Mouse (Mus musculus) brown adipose tissue, adult 24 weeks (tissue): ENCODE measurements around the gene Mtor. TPM values are rescaled to one million over a fixed set of nuclear protein-coding genes. Genes with fewer than 3 reads are reported as not detected.

Experiments used
- H3K27ac ChIP-seq: fragments of 200-500 bp; replicated peaks from 2 replicates; pipeline ENCODE4 v1.5.1; 2012; ENCODE audit warnings: low read depth, mild to moderate bottlenecking, low read length
- H3K4me1 ChIP-seq: fragments of 200-500 bp; 2 replicates; pipeline ENCODE4 v1.6.1; 2012; ENCODE audit warnings: low read length, mixed read lengths; ENCODE audit not compliant: control insufficient read depth, insufficient read depth, insufficient read length
- H3K4me3 ChIP-seq: fragments of 200-500 bp; 2 replicates; pipeline ENCODE4 v1.5.1; 2012; ENCODE audit warnings: low read depth, mild to moderate bottlenecking, low read length, moderate library complexity; ENCODE audit not compliant: insufficient read depth
- polyA plus RNA-seq: library from polyadenylated mRNA; stranded (reverse); fragments of >200 nt; gene quantifications from 2 replicates; pipeline ENCODE4 v1.2.4, GENCODE M21; 2012; ENCODE audit not compliant: missing spikeins, insufficient read depth, insufficient read length

Gene Mtor
- polyA plus RNA-seq, 1 experiment: 55.2 TPM

DNA sequence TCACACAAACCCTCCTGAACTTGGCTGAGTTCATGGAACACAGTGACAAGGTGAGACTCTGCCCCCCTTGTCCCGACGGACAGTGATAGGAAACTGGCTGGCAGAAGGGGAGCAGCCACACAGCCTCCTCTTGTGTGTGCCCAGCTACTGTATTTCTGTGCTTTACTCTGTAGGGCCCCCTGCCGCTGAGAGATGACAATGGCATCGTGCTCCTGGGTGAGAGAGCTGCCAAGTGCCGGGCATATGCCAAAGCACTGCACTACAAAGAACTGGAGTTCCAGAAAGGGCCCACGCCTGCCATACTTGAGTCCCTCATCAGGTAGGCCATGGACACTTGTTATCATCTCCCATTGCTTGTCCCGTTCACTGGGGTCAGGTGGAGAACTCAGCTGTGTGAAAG lies 43.0 kb downstream of the Mtor start:
- no peak overlapping the region for H3K27ac ChIP-seq
- H3K4me1 ChIP-seq: no peaks in the 10 kb centered on the region
- H3K4me3 ChIP-seq: no peak overlapping the region

DNA sequence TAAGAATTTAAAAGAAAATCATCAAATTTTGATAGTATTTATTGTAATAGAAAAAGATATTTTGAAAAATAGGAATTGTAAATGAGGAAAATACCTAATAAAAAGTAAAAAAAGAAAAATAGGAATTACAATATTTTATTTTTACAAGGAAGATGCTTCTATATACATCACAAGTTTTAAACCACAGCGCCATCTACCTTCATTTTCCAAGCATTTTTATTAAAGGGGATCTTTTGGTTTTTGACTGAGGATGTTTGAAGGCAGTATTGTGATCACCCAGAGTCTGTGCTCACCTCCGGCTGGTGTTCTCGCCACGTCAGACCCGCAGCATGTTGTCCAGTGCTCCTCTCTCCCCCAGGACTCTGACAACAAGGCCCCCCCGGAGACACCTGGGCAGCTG lies 46.7 kb downstream of the Mtor start:
- H3K4me3 ChIP-seq: no peak overlapping the region
- H3K4me1 ChIP-seq: no peaks in the 10 kb centered on the region
- H3K27ac ChIP-seq: no peak overlapping the region

DNA sequence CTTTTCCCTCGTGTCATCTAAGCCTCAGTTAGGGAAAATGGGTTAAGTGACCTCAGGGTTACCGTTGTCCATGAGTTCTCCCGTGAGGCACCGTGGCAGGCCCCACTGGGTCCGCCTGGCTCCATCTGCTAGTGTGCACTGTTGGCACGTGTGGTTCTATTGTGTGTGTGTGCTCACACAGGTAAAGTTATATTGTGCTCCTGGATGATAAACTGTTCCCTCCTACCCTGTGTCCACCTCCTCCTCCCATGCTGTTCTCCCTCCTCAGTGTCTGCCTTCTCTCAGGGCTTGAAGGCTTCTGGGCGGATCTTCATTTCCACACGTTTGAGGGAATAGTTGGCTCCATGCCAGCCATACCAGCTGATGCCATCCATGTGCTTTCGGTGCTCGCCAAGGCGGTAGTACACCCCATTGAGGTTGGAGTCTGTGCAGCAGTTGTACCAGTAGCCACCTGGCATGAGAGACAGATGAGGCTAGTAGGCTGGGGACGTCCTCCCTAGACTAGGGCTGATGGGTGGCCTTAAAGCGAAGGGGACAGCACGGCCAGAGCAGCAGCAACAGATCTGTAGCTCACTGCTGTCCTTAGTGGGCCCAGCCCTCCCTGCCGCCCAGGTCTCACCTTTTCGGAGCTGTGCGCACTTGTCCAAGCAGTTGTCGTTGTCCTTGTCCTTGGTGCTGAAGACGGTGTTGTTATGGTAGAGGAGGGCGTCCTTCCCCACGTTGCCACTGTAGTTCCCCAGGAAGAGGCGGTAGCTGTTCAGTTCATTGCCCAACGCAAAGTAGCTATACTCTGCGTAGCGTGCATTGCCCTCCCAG lies 47.7 kb downstream of the Mtor start:
- no peak overlapping the region for H3K4me3 ChIP-seq
- H3K27ac ChIP-seq: no peak overlapping the region

DNA sequence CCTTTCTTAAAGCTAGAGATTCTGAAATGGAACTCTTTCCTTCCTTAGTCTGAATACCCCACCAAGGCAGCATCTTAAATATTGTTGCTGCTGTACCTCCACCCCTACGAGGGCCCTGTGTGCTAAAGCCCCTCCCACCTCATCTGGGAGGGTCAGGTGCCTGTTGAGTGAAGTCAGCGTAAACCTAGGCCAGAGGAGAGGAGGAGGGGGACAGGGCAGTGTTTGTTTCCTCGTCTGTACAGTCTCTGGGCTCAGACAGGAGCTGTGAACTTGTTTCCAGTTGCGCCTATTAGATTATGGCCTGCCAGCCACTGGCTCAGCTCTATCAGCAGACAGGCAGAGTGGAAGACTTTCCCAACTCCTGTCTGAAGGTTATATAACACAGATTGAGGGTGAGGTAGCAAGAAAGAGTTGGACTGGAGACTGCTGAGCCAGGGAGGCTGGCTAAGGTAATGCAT lies 52.0 kb downstream of the Mtor start, which contains the start of gene Angptl7:
Angptl7 (minus strand) TSS at position 51 of the 458 bp plus-strand sequence.
- Histone ChIP-seq H3K27ac (no peak within 1 kb of the TSS), H3K4me3 (no peak within 1 kb of the TSS)

More for the DNA sequence above, 47.7 kb downstream of the Mtor start:
- no peaks in the 10 kb centered on the region for H3K4me1 ChIP-seq

DNA sequence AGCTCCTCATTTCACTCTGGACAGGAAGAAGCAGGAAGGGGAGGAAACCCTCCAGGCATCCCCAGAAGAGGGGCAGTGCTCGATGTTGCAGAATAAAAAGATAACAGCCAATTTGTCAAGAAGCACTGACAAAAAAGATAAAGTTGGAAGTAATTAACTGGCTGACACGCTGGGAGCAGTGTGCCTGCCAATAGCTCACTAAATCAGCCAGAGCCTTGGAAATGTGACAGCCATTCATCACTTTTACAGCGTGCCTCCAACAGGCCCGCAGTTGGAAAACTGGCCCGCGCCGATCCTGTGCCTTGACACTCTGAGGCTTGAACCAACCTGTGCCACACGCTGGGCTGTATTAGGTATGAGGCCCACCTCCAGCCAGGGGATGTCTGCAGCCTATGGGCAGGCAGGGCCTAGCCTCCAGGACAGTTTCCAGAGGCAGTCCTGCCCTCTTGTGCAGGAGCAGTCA lies 56.1 kb downstream of the Mtor start:
- H3K27ac ChIP-seq: no peak overlapping the region

More for the DNA sequence above, 52.0 kb downstream of the Mtor start, which contains the start of gene Angptl7:
- 0 out of 2 replicates have a peak, but pooled peaks cover 2% of the 10 kb centered on the region for H3K4me1 ChIP-seq

DNA sequence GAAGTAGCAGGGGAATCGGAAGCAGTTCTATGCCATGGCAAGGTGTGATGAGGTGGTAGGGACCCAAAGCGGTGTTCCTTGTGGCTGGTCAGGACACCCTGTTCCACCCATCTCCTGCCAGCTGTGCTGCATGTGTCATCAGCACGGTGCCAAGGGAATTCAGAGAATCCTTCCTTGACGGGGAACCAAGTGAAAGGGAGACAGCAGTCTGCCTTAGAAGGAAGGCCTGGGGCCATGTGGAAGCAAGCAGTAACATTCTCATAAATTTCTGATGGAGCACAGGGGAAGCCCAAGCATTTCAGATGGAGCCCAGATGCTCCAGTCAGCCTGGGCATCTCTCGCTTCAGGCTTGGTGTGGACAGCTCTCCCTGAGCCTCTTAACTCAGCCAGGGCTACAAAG lies 59.2 kb downstream of the Mtor start:
- H3K4me3 ChIP-seq: no peak overlapping the region
- H3K27ac ChIP-seq: no peak overlapping the region
- H3K4me1 ChIP-seq: peaks cover 6% of the 10 kb centered on the region; the same call in 1 of the 2 replicates

More for the DNA sequence above, 56.1 kb downstream of the Mtor start:
- no peak overlapping the region for H3K4me3 ChIP-seq
- 0 out of 2 replicates have a peak, but pooled peaks cover 2% of the 10 kb centered on the region for H3K4me1 ChIP-seq

DNA sequence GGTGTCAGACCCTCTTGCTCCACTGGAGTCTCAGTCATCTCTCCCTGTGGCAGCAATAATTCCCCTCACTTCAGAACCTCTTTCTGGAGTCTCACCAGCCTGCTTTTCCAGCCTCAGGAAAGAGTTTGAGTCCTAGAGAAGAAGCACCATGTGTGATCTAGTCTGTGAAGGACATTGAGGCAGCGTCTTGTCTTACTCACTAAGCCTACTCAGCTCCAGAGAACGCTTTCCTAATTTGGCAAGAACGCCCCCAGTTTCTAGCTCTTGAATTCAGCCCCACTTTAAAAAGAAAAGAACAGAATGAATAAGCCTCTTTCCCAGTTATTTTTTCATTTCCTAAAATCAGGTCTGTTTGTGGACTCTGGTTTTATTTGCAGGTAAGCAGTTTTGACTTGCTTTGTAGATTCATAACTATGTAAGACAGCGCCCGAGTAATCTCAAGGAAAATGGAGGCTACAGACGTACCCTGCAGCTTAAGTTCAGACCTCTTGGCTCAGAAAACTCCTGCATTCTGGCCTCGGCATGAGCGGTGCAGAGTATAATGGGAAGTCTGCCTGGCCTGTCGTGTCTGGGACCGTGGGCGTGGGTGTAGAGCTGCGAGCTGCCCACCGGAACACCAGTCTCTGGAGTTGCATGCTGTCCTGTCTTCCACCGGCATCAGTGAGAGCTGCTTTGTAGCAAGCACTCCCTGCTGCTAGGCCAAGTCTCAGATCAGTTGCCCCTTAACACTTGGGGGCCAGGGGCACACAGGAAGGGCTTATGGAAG lies 59.9 kb downstream of the Mtor start:
- H3K4me1 ChIP-seq: peaks cover 6% of the 10 kb centered on the region; the same call in 1 of the 2 replicates
- no peak overlapping the region for H3K27ac ChIP-seq
- H3K4me3 ChIP-seq: no peak overlapping the region

DNA sequence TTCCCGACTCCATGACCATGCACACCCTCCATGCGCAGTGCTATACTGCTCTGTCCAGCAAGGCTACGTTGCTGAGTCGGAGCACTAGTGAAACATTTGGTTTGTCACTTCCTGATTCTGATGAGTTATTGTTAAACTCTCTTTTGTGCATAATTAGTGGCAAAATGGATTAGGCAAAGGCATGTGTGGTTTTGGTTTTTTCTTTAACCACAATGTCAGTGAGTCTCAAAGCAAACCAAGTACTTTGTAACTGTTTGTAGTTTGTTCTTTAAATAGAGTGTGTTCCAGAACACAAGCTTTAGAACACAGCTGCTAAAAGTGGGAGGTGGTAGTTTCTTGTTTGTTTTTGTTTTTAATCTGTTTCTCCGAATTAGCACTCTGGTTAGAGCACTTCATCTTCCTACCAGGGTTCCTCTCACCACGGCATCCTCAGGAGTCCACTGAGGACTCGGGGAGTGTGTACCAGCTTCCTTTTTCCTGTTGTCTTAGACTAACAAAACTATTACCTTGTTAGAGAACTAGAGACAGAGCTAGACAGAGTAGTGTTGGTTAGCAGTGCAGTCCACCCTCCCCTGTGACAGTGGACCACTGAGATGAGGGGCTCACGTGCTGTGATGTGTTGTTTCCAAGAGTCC lies 61.2 kb downstream of the Mtor start:
- Histone ChIP-seq H3K4me1 (peaks cover 4% of the 10 kb centered on the region; the same call in 1 of the 2 replicates), H3K27ac (0 out of 2 replicates have a peak overlapping the region, but pooled peaks have one; percentile 16), H3K4me3 (no peak overlapping the region)

DNA sequence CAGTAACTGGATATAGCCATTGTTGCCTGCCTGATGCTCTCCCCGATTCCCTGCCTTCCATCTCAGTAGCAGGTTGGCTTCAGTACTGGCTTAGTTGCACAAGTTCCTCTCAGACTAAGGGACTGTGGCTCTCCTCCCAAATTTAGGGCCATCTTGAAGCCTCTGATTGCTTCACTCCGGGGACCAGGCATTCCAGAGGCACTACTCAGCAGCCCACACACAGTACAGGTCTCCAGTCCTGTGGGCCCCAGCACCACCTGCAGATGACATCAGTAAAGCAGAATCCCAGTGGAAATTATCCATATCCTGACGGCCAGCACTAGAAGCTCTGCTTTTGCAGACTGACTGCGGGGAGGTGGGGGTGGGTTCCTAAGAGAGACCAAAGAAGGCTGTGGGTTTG lies 62.3 kb downstream of the Mtor start:
- Histone ChIP-seq H3K27ac (0 out of 2 replicates have a peak overlapping the region, but pooled peaks have one; percentile 5), H3K4me3 (no peak overlapping the region), H3K4me1 (peaks cover 4% of the 10 kb centered on the region; the same call in 1 of the 2 replicates)

DNA sequence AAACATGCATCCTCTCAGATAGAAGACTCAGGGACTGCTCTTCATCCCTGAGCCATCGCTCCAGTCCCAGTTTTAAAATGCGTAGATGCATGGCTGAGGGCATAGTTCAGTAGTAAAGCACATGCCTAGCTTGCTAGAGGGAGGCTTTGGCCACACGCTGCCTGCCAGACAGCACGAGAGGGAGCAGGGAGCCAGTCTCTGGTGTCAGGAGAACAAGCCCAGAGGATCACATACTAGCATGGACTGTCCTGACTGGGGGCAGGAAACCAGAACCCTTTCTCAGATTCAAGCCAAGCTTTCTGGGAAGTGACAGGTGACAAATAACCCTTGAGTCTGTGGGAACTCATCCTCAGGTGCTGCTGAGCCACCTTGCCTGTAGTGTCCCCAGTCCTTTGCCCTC lies 62.9 kb downstream of the Mtor start:
- Histone ChIP-seq H3K4me3 (no peak overlapping the region), H3K4me1 (peaks cover 4% of the 10 kb centered on the region; the same call in 1 of the 2 replicates), H3K27ac (no peak overlapping the region)

DNA sequence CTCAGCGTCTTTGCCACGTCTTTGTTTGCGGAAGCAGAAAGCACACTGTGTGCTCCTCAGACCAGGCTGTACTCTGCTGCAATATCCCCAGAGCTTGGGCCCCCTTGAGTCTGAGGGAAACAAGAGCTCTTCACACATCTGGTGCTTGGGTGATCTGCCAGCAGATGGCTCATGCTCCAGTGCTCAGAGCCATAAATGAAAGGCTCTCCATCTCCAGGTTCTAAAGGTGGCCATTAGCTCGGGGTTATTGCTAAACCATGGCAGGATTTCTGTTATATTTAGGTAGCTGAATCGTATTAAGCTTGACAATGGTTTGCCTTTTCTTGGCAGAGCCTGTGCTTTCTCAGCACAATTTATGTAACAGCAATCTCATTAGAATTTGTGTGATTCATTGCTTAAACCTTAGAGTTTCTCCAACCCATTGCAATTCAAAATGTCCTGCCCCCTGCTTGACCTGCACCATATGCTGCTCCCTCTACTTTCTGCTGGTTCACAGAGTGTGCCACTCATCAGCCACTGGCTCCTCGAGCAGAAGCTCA lies 64.7 kb downstream of the Mtor start:
- Histone ChIP-seq H3K4me1 (peaks cover 4% of the 10 kb centered on the region; the same call in 1 of the 2 replicates), H3K27ac (no peak overlapping the region), H3K4me3 (no peak overlapping the region)

DNA sequence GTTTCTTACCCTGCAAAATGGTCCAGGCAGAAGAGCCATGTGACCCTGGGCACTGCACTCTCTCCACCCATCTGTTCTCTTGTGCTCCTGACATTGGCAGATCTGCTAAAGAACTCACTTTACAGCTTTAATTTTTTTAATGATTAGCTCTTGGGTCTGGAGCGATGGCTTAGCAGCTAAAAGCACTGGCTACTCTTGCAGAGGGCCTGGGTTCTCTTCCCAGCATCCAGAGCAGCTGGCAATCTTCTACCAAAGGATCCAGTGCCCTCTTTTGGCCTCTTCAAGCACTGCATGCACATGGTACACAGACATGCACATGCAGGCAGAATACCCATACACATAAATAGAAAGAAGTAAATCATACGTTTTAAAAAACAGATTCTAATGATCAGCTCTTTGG lies 66.9 kb downstream of the Mtor start:
- Histone ChIP-seq H3K4me1 (peaks cover 4% of the 10 kb centered on the region; the same call in 1 of the 2 replicates), H3K4me3 (no peak overlapping the region), H3K27ac (no peak overlapping the region)

DNA sequence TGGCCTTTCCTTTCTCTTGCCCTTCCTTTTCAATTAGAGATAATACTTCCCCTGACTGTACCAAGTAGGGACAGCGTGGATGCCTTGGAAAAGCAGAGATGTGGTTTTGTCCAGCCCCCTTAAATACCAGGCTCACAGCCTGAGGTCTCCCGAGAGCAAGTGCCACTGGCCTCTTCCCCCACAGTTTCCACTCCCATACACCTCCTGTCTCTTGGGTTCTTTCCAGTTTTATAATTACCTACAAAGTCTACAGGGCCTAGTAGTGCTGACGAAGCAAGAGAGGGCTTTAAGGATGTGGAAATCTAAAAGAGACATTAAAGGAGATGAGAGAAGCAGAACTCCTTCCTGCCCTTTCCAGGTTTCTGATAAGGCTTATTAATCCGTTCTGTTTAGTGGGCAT lies 69.4 kb downstream of the Mtor start:
- Histone ChIP-seq H3K27ac (no peak overlapping the region; the same call in 1 of the 2 replicates), H3K4me3 (no peak overlapping the region), H3K4me1 (no peaks in the 10 kb centered on the region)

DNA sequence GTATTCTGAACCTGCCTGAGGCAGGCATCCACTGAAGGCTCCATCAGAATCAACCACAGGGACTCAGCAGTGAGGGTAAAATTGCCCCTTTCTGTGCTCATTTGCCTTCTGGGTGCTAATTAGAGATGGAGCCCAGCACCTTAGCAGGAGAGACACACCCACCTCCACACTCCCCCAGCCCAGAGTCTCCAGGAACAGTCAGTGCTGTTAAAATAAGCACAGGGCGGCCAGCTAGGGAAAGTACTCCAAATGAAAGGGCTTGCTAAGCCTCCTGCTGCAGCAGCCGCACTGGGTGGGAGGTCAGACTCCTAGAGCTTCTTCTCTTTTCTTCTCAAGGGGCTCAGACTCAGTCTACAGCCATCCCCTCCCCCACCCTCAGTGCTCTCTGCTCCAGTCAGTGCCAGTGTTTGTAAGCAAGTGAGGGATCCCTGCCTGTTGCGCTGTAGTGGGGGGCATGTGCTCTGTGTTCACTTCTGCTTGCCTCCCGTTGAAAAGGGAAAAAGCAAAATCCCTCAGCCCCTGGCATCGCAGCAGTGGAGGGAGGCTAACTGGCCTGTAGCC lies 69.9 kb downstream of the Mtor start:
- Histone ChIP-seq H3K4me3 (no peak overlapping the region), H3K27ac (no peak overlapping the region), H3K4me1 (no peaks in the 10 kb centered on the region)
